Mouse (Mus musculus) leukemia stem cell, adult 10-12 weeks (primary cell): Measurements from ENCODE around the gene Vmn1r172. TPM values are rescaled to one million over a fixed set of nuclear protein-coding genes. Genes with fewer than 3 reads are reported as not detected.

ENCODE experiments used
- polyA plus RNA-seq: library from polyadenylated mRNA; stranded (reverse); fragments of >175 nt; gene quantifications from 2 replicates; pipeline ENCODE4 v1.2.3, GENCODE M21; 2012; ENCODE audit warnings: low replicate concordance

The Vmn1r172 gene
- not detected in 2 replicates for polyA plus RNA-seq

GRCm38 (mm10) chr7:23658016-23658415, at the start of gene Vmn1r172:
TSS of gene Vmn1r172 (plus strand) at chr7:23658316.

DNA sequence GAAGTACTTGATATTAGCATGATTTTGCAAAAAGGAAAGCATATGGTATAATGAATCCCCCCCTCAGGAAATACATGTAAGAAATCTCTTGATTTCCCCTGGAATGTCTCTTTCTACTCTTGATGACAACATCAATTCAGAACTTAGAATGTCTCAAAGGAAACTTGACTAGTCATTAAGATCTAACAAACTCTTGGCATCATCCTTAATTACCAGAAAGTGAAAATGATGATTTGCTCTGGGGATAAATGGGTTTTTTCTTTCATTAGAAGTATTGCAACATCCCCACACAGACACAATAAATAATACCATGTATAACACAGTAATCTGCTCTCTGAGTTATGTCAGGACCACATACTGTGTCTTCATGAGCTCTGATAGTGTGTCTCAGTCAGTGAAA, 27.7 kb upstream of the Vmn1r172 start, which contains the start of gene Vmn1r171:
TSS of gene Vmn1r171 (plus strand) at position 301 of the 400 bp plus-strand sequence.

GRCm38 (mm10) chr7:23700403-23700802, 42.3 kb downstream of the Vmn1r172 start, which contains the start of gene Vmn1r173:
TSS of gene Vmn1r173 (plus strand) at chr7:23700703.

Other genes with a start within 250 kb of the Vmn1r172 start
- gene Vmn1r167, start 151.1 kb upstream of the Vmn1r172 start, polyA plus RNA-seq: not detected in 2 replicates
- not detected in 2 replicates for gene Vmn1r168, start 118.6 kb upstream of the Vmn1r172 start, polyA plus RNA-seq
- not detected in 2 replicates for gene Vmn1r169, start 82.8 kb upstream of the Vmn1r172 start, polyA plus RNA-seq
- gene Vmn1r170, start 52.1 kb upstream of the Vmn1r172 start, polyA plus RNA-seq: not detected in 2 replicates
- gene Vmn1r171, start 27.6 kb upstream of the Vmn1r172 start, polyA plus RNA-seq: not detected in 2 replicates
- not detected in 2 replicates for gene Vmn1r173, start 42.4 kb downstream of the Vmn1r172 start, polyA plus RNA-seq
- not detected in 2 replicates for gene Vmn1r174, start 94.0 kb downstream of the Vmn1r172 start, polyA plus RNA-seq
- not detected in 2 replicates for gene Vmn1r175, start 152.3 kb downstream of the Vmn1r172 start, polyA plus RNA-seq
- not detected in 2 replicates for gene Vmn1r176, start 179.1 kb downstream of the Vmn1r172 start, polyA plus RNA-seq
- not detected in 2 replicates for gene Vmn1r177, start 208.1 kb downstream of the Vmn1r172 start, polyA plus RNA-seq
- gene Vmn1r178, start 233.7 kb downstream of the Vmn1r172 start, polyA plus RNA-seq: not detected in 2 replicates